Mouse (Mus musculus) megakaryocyte, embryonic 14.5 days (primary cell): Measurements from ENCODE around the gene Letm1. TPM values are rescaled to one million over a fixed set of nuclear protein-coding genes. Genes with fewer than 3 reads are reported as not detected.

Source experiments
- H3K27me3 ChIP-seq: replicated peaks from 2 replicates; pipeline ENCODE3; 2012; ENCODE audit warnings: inconsistent platforms
- H3K36me3 ChIP-seq: replicated peaks from 2 replicates; pipeline ENCODE3; 2012; ENCODE audit warnings: low read length, inconsistent platforms, mixed read lengths
- H3K4me1 ChIP-seq: 2 replicates; pipeline ENCODE4 v1.6.1; 2012; ENCODE audit warnings: inconsistent platforms
- H3K4me3 ChIP-seq: replicated peaks from 2 replicates; pipeline ENCODE3; 2012; ENCODE audit warnings: moderate library complexity, mild to moderate bottlenecking, inconsistent platforms
- H3K9me3 ChIP-seq: 2 replicates; pipeline ENCODE4 v1.6.1; 2012; ENCODE audit warnings: inconsistent platforms
- FLI1 ChIP-seq: IDR thresholded peaks from 2 replicates; pipeline ENCODE4 v1.6.1; 2012; ENCODE audit warnings: low read length, inconsistent platforms, mixed read lengths
- GATA1 ChIP-seq: IDR thresholded peaks from 3 replicates; pipeline ENCODE4 v1.6.1; 2012; ENCODE audit warnings: mixed read lengths, low read length, inconsistent platforms, borderline replicate concordance
- polyA plus RNA-seq: library from polyadenylated mRNA; stranded (reverse); fragments of >175 nt; gene quantifications from 2 replicates; pipeline ENCODE4 v1.2.3, GENCODE M21; 2012; ENCODE audit warnings: low replicate concordance; ENCODE audit not compliant: insufficient read depth

The Letm1 gene
- polyA plus RNA-seq, 1 experiment: 9.0 TPM

GRCm38 (mm10) chr5:33819141-33819875 lies 36.7 kb upstream of the Letm1 start:
- Histone ChIP-seq H3K4me1 (peaks cover 43% of the 10 kb centered on the region), H3K4me3 (peak overlapping the region; percentile 96), H3K27me3 (peaks cover 21% of the 10 kb centered on the region), H3K9me3 (no peaks in the 10 kb centered on the region), H3K36me3 (no peaks in the 10 kb centered on the region)
- no peak for TF ChIP-seq FLI1
- peak; percentile 26; the same call in 1 of the 3 replicates for TF ChIP-seq GATA1

GRCm38 (mm10) chr5:33818104-33818503 lies 35.5 kb upstream of the Letm1 start:
- H3K36me3 ChIP-seq: no peaks in the 10 kb centered on the region
- peaks cover 37% of the 10 kb centered on the region for H3K4me1 ChIP-seq
- peaks cover 21% of the 10 kb centered on the region for H3K27me3 ChIP-seq
- H3K9me3 ChIP-seq: peaks cover 3% of the 10 kb centered on the region
- no peak for TF ChIP-seq GATA1
- TF ChIP-seq FLI1: no peak
- no peak overlapping the region for H3K4me3 ChIP-seq

DNA sequence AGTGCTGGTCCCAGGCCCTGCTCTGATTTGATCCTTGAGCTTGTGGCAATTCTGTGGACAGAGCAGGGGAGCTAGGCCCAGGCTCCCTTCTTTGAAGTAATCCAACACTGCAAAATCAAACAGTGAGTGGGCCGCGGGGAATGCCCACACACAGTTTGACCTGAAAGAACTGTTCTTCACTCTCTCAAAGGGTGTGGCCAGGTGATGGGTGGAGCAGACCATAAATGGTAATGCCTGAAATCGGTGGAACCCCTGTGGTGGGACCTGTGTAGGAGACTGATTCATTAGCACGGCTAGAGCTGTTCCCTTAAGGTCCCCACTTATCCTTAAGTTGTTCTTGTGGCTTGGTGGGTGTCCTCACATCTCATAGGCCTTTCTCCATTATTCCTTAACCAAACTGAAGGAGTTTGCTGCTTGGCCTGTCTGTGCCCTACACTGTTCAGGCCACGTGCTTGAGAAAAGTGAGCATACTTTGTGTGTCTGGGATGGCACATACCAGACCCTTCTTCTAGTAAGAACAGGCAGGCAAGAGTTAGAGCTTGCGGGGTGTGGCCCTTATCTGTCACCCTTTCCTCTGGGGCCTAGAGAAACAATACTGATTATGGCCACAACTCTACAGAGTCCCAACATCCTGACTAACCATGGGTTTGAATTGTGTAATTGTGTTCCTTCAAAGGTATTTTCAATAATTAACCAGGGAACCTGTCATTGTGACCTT lies 33.5 kb upstream of the Letm1 start:
- Histone ChIP-seq H3K4me1 (peaks cover 27% of the 10 kb centered on the region), H3K9me3 (peaks cover 14% of the 10 kb centered on the region), H3K36me3 (no peaks in the 10 kb centered on the region), H3K4me3 (no peak overlapping the region), H3K27me3 (peaks cover 26% of the 10 kb centered on the region)
- TF ChIP-seq GATA1 (no peak), FLI1 (no peak)

DNA sequence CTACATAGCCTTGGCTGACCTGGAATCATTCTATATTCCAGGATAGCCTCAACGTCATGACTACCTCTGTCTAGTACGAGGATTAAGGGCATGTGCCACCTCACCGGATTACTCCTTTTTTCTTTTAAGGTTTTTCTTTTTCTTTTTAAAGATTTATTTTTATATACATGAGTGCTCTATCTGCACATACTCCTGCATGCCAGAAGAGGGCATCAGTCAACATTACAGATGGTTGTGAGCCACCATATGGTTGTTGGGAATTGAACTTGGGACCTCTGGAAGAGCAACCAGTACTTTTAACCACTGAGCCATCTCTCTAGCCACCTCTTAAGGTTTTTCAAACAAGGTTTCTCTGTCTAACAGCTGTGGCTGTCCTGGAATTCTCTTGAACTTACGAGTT lies 28.9 kb upstream of the Letm1 start:
- no peak overlapping the region for H3K4me3 ChIP-seq
- TF ChIP-seq FLI1 (no peak), GATA1 (no peak)
- H3K27me3 ChIP-seq: peaks cover 19% of the 10 kb centered on the region
- no peaks in the 10 kb centered on the region for H3K36me3 ChIP-seq
- peaks cover 24% of the 10 kb centered on the region for H3K9me3 ChIP-seq
- H3K4me1 ChIP-seq: peaks cover 4% of the 10 kb centered on the region

- no peak for TF ChIP-seq FLI1
- no peak for TF ChIP-seq GATA1
- Histone ChIP-seq H3K4me3 (no peak overlapping the region), H3K4me1 (peaks cover 7% of the 10 kb centered on the region; the same call in 1 of the 2 replicates), H3K27me3 (peaks cover 22% of the 10 kb centered on the region), H3K36me3 (no peaks in the 10 kb centered on the region), H3K9me3 (peaks cover 30% of the 10 kb centered on the region)
Measured at GRCm38 (mm10) chr5:33803337-33803736, 20.7 kb upstream of the Letm1 start.

- Histone ChIP-seq H3K4me3 (no peak overlapping the region), H3K27me3 (peaks cover 27% of the 10 kb centered on the region), H3K4me1 (0 out of 2 replicates have a peak, but pooled peaks cover 4% of the 10 kb centered on the region), H3K36me3 (no peaks in the 10 kb centered on the region), H3K9me3 (peaks cover 27% of the 10 kb centered on the region)
- TF ChIP-seq FLI1 (no peak), GATA1 (no peak)
Measured at GRCm38 (mm10) chr5:33791912-33792643, 9.5 kb upstream of the Letm1 start.

DNA sequence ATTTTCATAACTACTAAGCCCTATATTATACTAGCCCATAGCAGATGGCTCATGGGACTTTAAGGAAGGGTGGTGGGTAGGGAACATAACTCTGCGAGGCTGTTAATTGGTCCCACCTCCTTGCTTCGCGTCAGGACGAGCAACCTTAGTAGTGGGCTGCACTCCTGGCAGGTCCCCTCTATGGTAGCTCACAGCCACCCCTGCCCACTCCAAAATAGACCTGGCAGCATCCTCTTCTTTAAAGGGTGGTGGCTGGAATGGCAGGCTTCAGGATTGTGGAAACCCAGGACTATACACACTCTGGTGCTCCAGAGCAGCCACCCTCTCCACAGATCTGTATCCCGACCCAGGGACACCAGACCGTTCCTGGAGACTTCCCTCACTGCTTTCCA lies 378 bp upstream of the Letm1 start:
- Histone ChIP-seq H3K27me3 (no peaks in the 10 kb centered on the region), H3K4me3 (peak overlapping the region; percentile 94), H3K9me3 (0 out of 2 replicates have a peak, but pooled peaks cover 3% of the 10 kb centered on the region), H3K4me1 (peaks cover 48% of the 10 kb centered on the region), H3K36me3 (peaks cover 8% of the 10 kb centered on the region)
- TF ChIP-seq FLI1: no peak

- TF ChIP-seq FLI1 (no peak), GATA1 (no peak)
Measured at GRCm38 (mm10) chr5:33781964-33782344, 663 bp downstream of the Letm1 start.

GRCm38 (mm10) chr5:33777195-33777594 lies 5.4 kb downstream of the Letm1 start:
- peaks cover 69% of the 10 kb centered on the region for H3K4me1 ChIP-seq
- TF ChIP-seq FLI1: no peak
- TF ChIP-seq GATA1: no peak
- peaks cover 60% of the 10 kb centered on the region for H3K36me3 ChIP-seq
- no peaks in the 10 kb centered on the region for H3K27me3 ChIP-seq
- no peaks in the 10 kb centered on the region for H3K9me3 ChIP-seq
- H3K4me3 ChIP-seq: no peak overlapping the region

More at GRCm38 (mm10) chr5:33781964-33782344, 663 bp downstream of the Letm1 start:
- peak overlapping the region; percentile 94 for H3K4me3 ChIP-seq
- H3K4me1 ChIP-seq: peaks cover 55% of the 10 kb centered on the region
- no peaks in the 10 kb centered on the region for H3K27me3 ChIP-seq
- peaks cover 18% of the 10 kb centered on the region for H3K36me3 ChIP-seq
- 0 out of 2 replicates have a peak, but pooled peaks cover 3% of the 10 kb centered on the region for H3K9me3 ChIP-seq
